Mouse (Mus musculus) hindbrain, embryonic 10.5 days (tissue): ENCODE measurements at regions not wholly inside any gene's neighbourhood (a gene's known extent, or its start where the extent isn't known, plus 50 kb on each side); places are given as distances from the start of the nearest gene placed in this dataset.

Experiments used
- DNase-seq: peaks from one replicate; pipeline ENCODE4 v3.0.0-alpha.2; 2017; ENCODE audit warnings: low spot score
- H3K27ac ChIP-seq: fragments of 300-500 bp; sonication (generic); 2 replicates; pipeline ENCODE4 v1.5.1; 2016; ENCODE audit warnings: mild to moderate bottlenecking, moderate library complexity
- H3K27me3 ChIP-seq: fragments of 300-500 bp; sonication (generic); 2 replicates; pipeline ENCODE4 v1.6.1; 2016; ENCODE audit warnings: mild to moderate bottlenecking; ENCODE audit not compliant: poor library complexity, insufficient read depth, severe bottlenecking
- H3K36me3 ChIP-seq: fragments of 300-500 bp; sonication (generic); 2 replicates; pipeline ENCODE4 v1.6.1; 2016; ENCODE audit warnings: mild to moderate bottlenecking, moderate library complexity
- H3K4me1 ChIP-seq: fragments of 300-500 bp; sonication (generic); replicated peaks from 2 replicates; pipeline ENCODE4 v1.6.1; 2016; ENCODE audit warnings: mild to moderate bottlenecking
- H3K4me3 ChIP-seq: fragments of 300-500 bp; sonication (generic); 2 replicates; pipeline ENCODE4 v1.5.1; 2016; ENCODE audit warnings: mild to moderate bottlenecking, moderate library complexity
- H3K9me3 ChIP-seq: fragments of 300-500 bp; sonication (generic); 2 replicates; pipeline ENCODE4 v1.6.1; 2016; ENCODE audit warnings: mild to moderate bottlenecking, moderate library complexity
- WGBS: fragments of 180-500 bp; shearing (Covaris S2); methylation state at CpG from one replicate; pipeline ENCODE4 v1.1.7; 2016; 5-methylcytosine and 5-hydroxymethylcytosine counted together

DNA sequence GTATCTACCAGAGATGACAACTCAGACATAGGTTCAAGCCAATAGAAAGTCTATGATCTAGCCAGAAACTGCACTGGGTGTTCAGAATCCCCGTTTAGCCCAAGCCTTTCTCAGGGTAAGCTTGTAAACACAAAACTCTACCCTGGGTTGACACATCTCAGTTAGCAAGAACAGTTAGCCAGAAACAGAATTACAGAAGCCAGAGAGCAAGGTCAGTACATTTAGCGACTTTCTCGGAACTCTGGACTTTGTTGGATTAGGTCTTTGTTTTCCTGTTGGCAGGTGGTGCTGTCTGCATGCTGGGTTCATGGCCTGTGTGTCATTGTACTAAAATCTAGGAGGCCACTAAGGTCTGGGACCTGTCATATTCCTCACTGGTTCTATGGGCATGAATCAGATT lies 137.4 kb upstream of the Nampt start:
- Histone ChIP-seq H3K36me3 (no peaks in the 10 kb centered on the region), H3K9me3 (no peaks in the 10 kb centered on the region), H3K4me3 (no peak overlapping the region), H3K27me3 (no peaks in the 10 kb centered on the region), H3K4me1 (peaks cover 6% of the 10 kb centered on the region; the same call in 1 of the 2 replicates), H3K27ac (no peak overlapping the region)
- DNase-seq, result no peak
- 79% methylated on average over 3 of the region's 3 CpGs for WGBS

DNA sequence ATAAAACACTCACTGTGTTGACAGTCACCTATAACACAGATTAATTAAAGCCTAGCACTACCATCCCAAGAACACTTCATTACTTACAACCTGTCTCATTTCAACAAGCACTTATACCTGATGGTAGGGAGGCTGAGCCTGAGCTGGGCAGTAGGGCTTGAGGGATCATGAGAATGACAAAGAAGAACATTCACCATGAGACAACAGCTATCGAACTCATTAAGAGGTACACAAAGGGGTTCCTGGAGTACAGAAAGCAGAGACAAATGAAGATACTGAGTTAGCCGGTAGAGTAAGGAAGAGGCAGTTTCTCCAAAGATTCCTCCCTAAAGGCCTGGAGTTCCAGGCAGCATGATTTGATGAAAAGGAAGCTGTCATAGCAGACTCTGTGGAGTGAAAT lies 136.0 kb upstream of the Nampt start:
- Histone ChIP-seq H3K36me3 (no peaks in the 10 kb centered on the region), H3K4me3 (no peak overlapping the region), H3K4me1 (peaks cover 6% of the 10 kb centered on the region; the same call in 1 of the 2 replicates), H3K27ac (no peak overlapping the region), H3K27me3 (no peaks in the 10 kb centered on the region), H3K9me3 (no peaks in the 10 kb centered on the region)
- whole genome bisulfite sequencing, result 88% methylated on average over 2 of the region's 2 CpGs
- no peak for DNase-seq

DNA sequence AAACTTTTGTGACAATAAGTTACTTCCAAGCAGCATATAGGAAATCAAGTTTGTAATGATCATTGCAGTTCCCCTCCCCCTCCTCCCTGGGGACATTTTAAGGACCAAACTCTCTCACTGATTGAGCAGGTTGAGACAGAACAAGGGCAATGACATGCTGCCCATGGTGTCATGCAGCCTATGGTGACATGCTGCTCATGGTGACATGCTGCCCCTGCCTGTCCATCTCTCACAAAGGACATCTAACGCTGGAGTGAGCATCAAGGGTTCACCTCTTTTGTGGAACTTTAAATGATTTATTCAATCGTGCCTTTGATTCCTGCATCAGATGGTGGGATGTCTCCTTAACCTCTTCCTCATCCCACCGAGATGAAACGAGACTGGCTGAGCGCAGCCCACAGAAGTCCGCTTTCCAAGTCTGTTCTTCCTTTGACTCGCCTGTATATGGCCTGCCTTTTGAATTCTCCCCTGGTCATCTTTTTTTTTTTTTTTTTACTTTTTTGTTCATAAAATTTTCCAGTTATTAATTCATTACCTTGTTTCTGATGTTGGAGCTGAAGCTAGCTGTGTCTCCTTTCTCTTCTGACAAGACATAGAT lies 133.5 kb upstream of the Nampt start:
- Histone ChIP-seq H3K4me3 (no peak overlapping the region), H3K4me1 (peaks cover 6% of the 10 kb centered on the region; the same call in 1 of the 2 replicates), H3K36me3 (no peaks in the 10 kb centered on the region), H3K9me3 (no peaks in the 10 kb centered on the region), H3K27ac (no peak overlapping the region), H3K27me3 (no peaks in the 10 kb centered on the region)
- WGBS, result 71% methylated on average over 7 of the region's 7 CpGs
- DNase-seq, result no peak

DNA sequence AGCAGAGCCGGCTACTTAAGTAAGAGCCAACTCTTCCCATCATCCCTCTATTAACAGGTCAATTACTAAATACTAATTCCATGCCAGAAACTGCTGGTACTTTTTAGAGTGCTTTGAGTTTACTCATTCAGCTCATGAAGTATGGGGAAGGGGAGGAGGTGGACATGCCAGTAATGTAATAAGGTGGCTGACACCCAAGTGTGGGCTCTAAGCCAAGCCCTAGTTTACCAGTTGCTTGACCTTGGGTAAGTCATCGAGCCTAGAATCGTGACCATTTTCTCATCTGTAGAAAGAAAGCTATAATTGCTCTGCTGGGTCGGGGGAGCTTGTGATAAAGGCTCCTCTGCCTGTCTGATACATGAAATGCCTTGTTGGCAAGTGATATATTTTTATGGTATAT lies 130.0 kb upstream of the Nampt start:
- Histone ChIP-seq H3K27ac (no peak overlapping the region), H3K27me3 (no peaks in the 10 kb centered on the region), H3K4me3 (no peak overlapping the region), H3K9me3 (no peaks in the 10 kb centered on the region), H3K4me1 (peaks cover 6% of the 10 kb centered on the region; the same call in 1 of the 2 replicates), H3K36me3 (no peaks in the 10 kb centered on the region)
- WGBS, result 94% methylated on average over 4 of the region's 4 CpGs
- no peak for DNase-seq

DNA sequence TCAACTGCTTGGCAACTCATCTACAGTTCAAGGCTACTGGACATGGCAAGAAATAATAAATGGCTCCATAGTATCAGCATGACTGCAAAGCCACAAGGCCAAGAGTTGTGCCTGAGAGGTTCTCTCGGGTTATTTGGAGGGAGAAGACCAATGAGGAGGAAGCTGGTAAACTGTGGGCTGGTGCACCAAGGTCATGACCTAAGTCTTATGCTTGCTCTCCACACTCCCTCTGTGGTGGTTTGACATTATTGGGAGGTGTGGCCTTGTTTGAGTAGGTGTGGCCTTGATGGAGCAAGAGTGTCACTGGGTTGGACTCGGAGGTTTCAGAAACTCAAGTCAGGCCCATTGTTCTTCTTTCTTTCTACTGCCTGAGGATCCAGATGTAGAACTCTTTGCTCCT lies 129.2 kb upstream of the Nampt start:
- no peak overlapping the region for H3K4me3 ChIP-seq
- H3K36me3 ChIP-seq, result no peaks in the 10 kb centered on the region
- no peak overlapping the region for H3K27ac ChIP-seq
- no peak for DNase-seq
- H3K9me3 ChIP-seq, result no peaks in the 10 kb centered on the region
- H3K27me3 ChIP-seq, result no peaks in the 10 kb centered on the region
- H3K4me1 ChIP-seq, result peaks cover 6% of the 10 kb centered on the region; the same call in 1 of the 2 replicates
- 85% methylated on average over 2 of the region's 2 CpGs for WGBS

DNA sequence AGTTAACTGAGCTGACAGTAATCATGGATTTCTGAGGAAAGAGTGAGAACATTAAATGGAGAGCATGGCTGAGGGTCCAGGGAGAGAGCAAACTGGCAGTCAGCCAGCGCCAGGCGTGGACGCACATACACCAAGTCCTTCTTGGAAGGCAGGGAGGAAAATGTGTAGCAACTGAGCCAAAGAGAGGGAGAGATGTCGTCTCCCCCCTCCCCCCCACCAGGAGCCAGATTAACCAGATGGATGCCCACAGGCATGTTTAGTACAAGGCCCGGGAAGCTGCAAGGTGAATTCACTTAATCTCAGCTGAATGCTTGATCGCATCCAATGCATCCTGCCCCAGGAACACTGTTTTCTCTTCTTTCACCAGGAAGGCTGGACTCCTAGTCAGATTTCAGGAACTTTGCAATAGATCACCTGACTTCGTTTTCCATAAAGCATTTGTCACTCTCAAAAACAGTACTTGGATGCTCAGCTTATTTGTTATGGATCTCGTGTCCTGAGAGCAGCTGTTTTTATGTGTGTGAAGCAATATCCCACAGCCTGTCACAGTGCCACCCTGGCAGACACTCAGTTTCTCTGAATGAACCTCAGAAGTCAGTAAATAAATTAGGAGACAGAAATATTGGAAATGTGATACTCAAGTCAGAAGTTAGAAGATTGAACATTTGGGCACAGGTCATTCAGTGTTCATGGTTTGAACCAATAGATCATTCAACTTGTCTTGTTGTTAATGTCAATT lies 127.1 kb upstream of the Nampt start:
- H3K36me3 ChIP-seq, result no peaks in the 10 kb centered on the region
- WGBS, result 68% methylated on average over 8 of the region's 8 CpGs
- H3K4me3 ChIP-seq, result no peak overlapping the region
- H3K27ac ChIP-seq, result no peak overlapping the region
- no peak for DNase-seq
- no peaks in the 10 kb centered on the region for H3K27me3 ChIP-seq
- H3K4me1 ChIP-seq, result no peaks in the 10 kb centered on the region
- H3K9me3 ChIP-seq, result no peaks in the 10 kb centered on the region

DNA sequence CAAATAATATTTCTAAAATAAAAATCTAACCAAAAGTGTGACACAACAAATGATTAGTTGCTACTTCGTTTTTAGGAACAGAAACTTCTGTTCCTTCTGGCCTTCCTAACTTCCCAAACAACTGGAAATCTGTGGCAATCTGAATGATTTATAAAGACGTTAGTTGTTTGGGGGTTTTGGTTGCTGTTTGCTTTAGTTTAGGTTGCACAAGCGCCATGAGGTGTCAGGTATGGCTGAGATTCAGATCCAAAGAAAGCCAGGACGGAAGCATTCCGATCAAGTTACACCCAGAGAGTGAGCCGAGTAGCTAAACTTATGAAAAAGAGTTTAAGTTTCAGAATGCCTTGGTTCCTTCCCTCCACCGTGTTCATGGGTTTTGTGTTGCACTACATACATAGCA lies 126.4 kb upstream of the Nampt start:
- H3K9me3 ChIP-seq, result no peaks in the 10 kb centered on the region
- H3K4me3 ChIP-seq, result no peak overlapping the region
- H3K27ac ChIP-seq, result no peak overlapping the region
- no peaks in the 10 kb centered on the region for H3K27me3 ChIP-seq
- no peak for DNase-seq
- 87% methylated on average over 7 of the region's 7 CpGs for WGBS
- H3K4me1 ChIP-seq, result no peaks in the 10 kb centered on the region
- H3K36me3 ChIP-seq, result no peaks in the 10 kb centered on the region

DNA sequence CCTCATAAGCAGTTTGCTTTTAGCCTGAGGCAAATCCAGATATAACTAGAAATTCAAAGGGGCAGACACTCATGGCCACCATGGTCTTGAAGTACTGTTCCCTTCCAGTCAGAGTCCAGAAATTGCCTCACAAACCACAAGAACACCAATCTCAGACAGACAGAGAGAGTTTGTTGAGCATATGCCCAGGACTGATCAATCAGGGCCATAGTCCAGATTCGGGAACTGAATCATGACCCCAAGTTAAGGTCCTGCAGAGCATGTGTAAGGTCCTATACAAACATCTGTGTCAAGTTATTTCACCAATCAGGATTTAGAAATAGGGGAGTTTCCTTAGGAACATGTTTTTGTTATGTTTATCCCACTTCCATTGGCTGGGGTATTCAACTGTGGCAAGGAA lies 125.7 kb upstream of the Nampt start:
- DNase-seq, result no peak
- no peaks in the 10 kb centered on the region for H3K27me3 ChIP-seq
- WGBS, result 78% methylated on average over 1 of the region's 1 CpGs

DNA sequence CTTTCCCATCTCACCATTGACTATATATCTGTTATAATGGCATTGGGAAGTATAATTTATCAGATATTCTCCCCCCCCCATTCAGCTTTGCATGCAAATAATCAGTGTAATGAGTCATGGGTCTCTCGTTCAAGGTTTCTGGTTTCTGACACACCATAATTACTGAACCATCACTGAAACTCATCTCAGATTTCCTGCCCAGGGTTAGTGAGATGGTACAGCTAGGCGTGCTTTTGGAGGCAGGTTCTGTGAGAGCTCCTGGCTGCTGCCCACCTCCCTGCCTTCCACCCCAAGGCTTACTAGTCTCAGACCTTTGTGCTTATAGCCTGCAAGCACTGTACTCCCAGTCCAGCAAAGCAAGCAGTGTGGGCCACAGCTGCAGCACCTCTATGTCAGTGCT lies 122.5 kb upstream of the Nampt start:
- Histone ChIP-seq H3K4me3 (no peak overlapping the region), H3K27me3 (no peaks in the 10 kb centered on the region), H3K36me3 (no peaks in the 10 kb centered on the region), H3K27ac (no peak overlapping the region), H3K4me1 (no peaks in the 10 kb centered on the region), H3K9me3 (no peaks in the 10 kb centered on the region)
- no peak for DNase-seq
- WGBS, result 87% methylated on average over 2 of the region's 2 CpGs

More for the DNA sequence above, 125.7 kb upstream of the Nampt start:
- no peaks in the 10 kb centered on the region for H3K36me3 ChIP-seq
- H3K4me3 ChIP-seq, result no peak overlapping the region
- H3K9me3 ChIP-seq, result no peaks in the 10 kb centered on the region
- no peak overlapping the region for H3K27ac ChIP-seq
- H3K4me1 ChIP-seq, result no peaks in the 10 kb centered on the region

DNA sequence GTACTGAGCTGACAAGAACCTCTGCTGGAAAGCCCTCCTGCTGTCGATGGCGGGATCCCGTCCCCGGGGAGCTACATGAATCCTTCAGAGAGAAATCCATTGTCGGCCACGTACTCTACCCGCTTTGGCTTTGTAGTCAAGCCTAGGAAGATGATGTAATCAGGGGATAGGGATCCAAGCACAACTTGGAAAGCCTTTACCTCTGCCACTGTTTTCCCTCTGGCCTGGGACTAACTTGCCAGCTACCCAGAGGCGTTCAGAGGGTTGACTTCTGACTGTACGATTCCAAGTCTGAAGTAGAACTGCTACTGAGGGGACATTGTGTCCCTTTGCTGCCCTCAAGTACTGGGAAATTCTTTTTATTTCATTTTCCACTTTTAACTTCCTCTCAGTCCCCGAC lies 110.2 kb upstream of the Nampt start:
- H3K4me3 ChIP-seq, result no peak overlapping the region
- 93% methylated on average over 10 of the region's 10 CpGs for WGBS
- H3K9me3 ChIP-seq, result no peaks in the 10 kb centered on the region
- DNase-seq, result no peak
- H3K36me3 ChIP-seq, result no peaks in the 10 kb centered on the region
- H3K4me1 ChIP-seq, result no peaks in the 10 kb centered on the region
- H3K27me3 ChIP-seq, result no peaks in the 10 kb centered on the region
- H3K27ac ChIP-seq, result no peak overlapping the region

DNA sequence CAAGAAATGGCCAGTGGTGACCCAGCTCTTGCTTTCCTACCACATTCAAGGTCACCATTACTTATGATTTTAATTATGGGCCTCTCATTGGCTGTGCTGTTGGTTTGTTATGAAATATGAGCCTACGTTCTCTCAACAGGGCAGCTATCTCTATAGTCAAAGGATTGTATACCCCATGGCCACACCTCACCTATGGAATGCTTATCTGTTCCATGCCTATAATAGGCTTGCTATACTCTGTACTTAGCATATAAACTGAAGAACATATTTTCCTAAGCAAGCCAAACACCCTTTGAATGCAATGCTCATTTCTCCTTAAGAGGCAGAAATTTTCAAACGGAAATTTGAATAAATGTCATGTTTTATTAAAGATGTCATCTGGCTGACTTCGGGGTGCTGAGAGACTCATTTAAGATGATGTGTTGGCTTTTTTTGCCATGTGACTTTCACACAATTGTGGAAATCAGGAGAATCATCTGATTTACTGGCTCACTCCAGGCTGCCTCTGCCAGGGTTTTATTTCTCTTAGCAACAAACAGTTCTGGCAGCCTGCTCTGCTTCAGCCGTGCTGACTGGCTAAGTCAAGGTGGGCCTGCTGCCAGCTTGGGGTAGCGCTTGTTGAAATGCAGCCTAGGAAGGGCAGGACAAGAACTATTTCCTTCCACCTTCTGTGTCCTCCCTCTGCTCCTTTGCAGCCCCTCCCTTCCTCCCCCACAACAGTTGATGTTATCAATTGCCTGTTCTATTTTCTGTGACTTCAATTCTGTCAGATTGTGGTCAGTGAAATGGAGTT lies 102.0 kb upstream of the Nampt start:
- Histone ChIP-seq H3K9me3 (no peaks in the 10 kb centered on the region), H3K4me3 (no peak overlapping the region), H3K36me3 (no peaks in the 10 kb centered on the region), H3K27me3 (no peaks in the 10 kb centered on the region), H3K27ac (no peak overlapping the region), H3K4me1 (no peaks in the 10 kb centered on the region)
- WGBS, result 83% methylated on average over 5 of the region's 5 CpGs
- no peak for DNase-seq

DNA sequence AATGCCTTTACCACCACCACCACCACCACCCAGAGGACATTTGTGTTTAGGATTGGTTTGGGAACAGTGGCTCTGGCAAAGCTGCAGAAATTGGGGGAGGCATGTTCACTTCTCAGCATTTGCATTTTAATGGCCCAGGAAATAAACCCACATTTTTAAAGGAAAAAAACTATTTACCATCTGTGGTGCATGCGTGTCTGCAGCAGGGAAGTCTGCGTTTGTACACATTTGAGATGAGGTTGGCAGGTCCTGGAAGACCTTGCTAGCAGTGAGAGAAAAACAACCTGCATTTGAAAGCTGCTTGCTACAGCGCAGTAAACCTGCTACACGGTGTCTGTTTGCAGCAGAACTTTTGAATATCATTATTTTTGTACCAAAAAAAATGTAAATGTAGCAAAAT lies 100.1 kb upstream of the Nampt start:
- no peaks in the 10 kb centered on the region for H3K9me3 ChIP-seq
- no peak overlapping the region for H3K4me3 ChIP-seq
- no peak for DNase-seq
- H3K27ac ChIP-seq, result no peak overlapping the region
- no peaks in the 10 kb centered on the region for H3K36me3 ChIP-seq
- no peaks in the 10 kb centered on the region for H3K4me1 ChIP-seq
- no peaks in the 10 kb centered on the region for H3K27me3 ChIP-seq
- 90% methylated on average over 4 of the region's 4 CpGs for WGBS
